Mouse (Mus musculus) ES-CJ7 (cell line): ENCODE data around the gene Dhx37.

Experiments
- DNase-seq: peaks from one replicate; pipeline ENCODE4 v3.0.0; 2011; ENCODE audit warnings: low read depth, low spot score

Dhx37 gene

DNA sequence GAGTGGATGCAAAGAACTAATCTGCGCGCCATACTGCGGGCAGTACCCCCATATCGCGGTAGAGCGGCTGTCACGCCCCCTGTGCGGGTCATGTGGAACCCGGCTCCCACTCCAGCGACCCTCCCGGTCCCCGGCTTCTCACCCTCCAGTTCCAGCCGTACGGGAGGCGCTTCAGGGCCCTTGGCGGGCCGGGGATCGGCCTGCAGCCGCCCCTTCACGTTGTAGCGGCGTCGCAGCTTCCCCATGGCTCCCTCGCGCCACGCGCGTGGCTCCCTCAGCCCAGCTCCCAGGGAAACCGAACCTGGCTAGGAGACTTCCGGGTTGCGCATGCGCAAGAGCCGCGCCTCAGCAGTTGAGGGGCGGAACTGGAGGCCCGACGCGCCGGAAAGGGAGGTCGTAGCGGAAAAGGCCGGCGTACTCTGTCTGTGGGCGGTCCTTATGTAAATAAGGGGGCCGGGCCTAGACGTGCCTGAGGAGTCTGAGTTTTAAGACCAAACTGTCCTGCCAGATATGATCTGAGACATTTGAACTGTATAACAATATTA is at the start of gene Dhx37:
Gene Dhx37, minus strand, starts transcription at position 329 of the 545 bp plus-strand sequence.
- DNase-seq: peak; percentile 98

DNA sequence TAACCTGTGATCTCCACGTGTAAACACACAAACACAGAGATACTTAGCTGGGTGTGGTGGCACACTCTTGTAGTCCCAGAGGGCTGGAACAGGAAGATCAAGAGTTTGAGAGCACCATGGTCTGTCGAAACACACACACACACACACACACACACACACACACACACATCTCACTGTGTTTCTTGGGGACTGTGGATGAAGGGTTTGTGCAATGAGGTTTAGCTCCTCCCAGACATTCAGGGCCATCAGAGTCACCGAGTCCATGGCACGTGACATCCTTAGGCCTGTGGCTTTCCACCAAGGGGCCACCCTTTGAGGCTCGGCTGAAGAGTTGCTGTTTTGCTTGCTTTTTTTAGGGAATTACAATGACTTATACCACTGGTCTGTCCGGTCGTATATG is 48.6 kb upstream of the Dhx37 start:
- no peak for DNase-seq

DNA sequence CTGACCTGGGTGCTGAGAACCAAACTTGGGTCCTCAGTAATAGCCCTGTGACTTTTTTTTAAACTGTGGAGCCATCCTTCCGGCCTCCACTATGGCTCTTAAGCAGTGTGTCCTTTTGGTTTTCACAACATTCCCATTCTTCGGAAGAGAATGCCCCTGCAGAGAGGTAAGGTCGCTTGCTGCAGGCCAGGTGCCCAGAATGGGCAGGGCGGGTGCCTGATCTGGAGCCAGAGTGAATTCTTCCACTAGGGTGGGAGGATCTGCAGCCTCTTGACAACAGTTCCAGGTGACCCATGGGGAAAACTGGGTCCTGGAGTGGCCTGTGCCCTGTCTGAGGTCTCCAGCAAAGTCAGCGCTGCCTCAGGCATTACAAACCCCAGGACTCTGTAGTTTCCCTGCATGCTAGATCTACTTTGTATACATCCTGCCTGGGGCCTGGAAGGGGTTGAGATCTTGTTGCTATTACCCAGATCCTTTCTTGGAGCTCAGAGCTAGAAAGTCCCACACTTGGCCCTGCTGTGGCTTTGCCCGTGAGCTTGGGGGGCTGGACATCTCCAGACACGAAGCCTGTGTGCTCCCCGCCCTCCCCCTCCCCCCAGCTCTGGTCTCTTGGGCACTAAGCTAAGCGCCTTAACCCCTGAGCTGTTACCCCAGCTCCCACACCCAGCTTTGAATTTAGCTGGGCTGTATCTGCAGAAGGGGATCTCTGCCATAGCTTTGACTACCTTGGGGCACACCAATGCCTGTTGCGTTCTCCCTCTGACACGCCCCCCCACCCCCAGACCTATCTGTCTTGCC is 46.7 kb upstream of the Dhx37 start:
- no peak for DNase-seq

DNA sequence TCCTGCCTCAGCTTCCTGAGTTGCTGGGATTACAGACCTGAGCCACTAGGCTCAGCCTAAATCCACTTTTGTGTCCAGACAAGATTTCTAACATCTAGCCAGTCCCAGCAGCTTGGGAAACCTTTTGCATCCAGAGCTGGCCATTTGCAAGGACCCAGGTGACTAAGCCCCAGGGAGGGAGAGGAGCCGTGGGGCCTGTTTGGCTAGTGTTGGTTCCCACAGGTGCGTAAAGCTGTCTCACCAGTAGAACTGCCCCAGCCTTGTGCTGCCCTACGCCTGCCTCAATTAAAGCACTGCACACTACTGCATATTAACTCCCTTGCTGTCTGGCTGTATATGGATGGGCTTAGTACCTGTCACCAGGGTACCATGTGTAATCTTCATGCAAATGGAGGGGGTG is 45.5 kb upstream of the Dhx37 start:
- no peak for DNase-seq

GRCm38 (mm10) chr5:125478037-125478436 is 44.1 kb upstream of the Dhx37 start:
- no peak for DNase-seq

GRCm38 (mm10) chr5:125477533-125477932 is 43.6 kb upstream of the Dhx37 start:
- no peak for DNase-seq

DNA sequence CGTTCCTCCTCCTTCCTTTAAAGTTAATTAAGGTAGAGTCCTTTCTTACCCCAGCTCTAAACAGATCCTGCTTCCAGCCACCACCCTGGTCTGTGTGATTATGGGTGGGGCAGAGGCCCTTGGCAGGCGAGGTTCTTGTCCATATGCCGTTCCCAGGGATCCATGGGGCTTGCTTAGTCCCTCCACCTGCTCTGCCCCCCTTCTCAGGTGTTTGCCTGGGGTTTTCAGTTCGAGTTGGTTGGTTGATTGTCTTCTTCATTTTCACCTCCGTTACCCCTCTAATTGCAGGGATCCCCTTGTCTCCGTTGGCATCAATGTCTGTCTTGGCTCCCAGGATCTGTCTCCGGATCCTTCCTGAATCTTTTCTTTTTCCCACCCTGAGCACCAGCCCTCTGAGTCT is 42.9 kb upstream of the Dhx37 start:
- DNase-seq: no peak

- DNase-seq: no peak
Observed at GRCm38 (mm10) chr5:125476286-125476625, 42.3 kb upstream of the Dhx37 start.

GRCm38 (mm10) chr5:125475601-125476285 is 41.8 kb upstream of the Dhx37 start, which contains the start of gene Aacs:
TSS of gene Aacs (plus strand) at chr5:125475814.
- peak; percentile 98 for DNase-seq

GRCm38 (mm10) chr5:125475030-125475429 is 41.1 kb upstream of the Dhx37 start:
- no peak for DNase-seq

GRCm38 (mm10) chr5:125472796-125473475 is 39.0 kb upstream of the Dhx37 start:
- DNase-seq: no peak

DNA sequence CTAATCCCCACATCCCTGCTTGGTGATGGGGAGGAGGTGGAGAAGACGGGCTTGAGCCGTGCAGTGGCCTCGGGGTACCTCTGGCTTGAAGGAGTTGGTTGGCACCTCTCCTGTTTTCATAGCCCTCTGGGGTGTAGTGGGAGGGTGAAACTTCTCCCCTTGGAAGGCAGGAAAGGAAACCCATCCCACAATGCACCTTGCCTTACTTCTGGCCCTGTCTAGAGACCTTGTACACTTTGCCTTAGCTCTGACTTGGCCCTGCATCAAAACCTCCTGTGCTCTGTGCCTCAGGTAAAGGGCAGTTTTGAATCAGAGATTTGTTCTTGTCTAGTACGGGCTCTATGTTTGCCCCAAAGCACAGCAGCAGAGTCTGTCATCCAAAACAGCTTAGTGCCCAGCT is 36.8 kb upstream of the Dhx37 start:
- no peak for DNase-seq

GRCm38 (mm10) chr5:125467261-125467660 is 33.3 kb upstream of the Dhx37 start:
- DNase-seq: no peak

- no peak for DNase-seq
Observed at GRCm38 (mm10) chr5:125466483-125466882, 32.6 kb upstream of the Dhx37 start.

GRCm38 (mm10) chr5:125465701-125466106 is 31.8 kb upstream of the Dhx37 start:
- DNase-seq: peak; percentile 99

DNA sequence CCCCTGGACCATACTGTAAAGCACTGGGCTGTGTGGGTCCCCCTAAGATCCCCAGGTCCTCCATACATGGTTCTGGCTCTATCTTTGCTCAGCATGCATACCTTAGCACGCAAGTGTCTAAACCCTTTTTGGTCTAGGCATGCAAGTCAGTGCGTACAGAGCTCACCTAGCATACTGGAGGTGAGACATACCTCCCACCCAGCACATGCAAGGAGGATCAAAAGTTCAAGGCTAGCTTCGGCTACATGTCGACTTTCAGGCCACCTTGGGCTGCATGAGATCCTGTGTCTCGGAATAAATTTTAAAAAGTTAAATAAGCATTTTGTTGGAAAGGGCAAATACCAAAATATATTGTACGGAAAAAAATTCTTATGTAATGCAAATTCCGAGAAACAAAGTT is 31.3 kb upstream of the Dhx37 start:
- no peak for DNase-seq

- DNase-seq: no peak
Observed at GRCm38 (mm10) chr5:125461868-125462445, 28.0 kb upstream of the Dhx37 start.

- no peak for DNase-seq
Observed at GRCm38 (mm10) chr5:125460574-125460973, 26.7 kb upstream of the Dhx37 start.

DNA sequence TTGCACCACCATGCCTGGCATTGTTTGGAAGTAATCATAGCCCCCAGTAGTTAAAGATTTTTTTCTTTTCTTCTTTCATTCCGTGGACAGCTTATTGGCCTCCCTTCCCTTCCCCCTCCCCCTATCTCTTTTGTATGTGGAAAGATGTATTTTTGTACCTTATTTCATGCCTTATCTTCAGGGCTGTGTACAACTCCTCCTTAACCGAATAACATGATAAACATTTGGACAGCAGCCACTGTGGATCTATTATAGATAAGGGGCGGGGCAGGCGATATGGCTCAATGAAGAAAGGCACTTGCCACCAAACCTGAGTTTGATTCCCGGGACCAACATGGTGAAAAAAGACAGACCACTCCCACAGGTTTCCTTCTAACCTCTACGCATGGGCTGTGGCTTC is 23.6 kb upstream of the Dhx37 start:
- DNase-seq: no peak

DNA sequence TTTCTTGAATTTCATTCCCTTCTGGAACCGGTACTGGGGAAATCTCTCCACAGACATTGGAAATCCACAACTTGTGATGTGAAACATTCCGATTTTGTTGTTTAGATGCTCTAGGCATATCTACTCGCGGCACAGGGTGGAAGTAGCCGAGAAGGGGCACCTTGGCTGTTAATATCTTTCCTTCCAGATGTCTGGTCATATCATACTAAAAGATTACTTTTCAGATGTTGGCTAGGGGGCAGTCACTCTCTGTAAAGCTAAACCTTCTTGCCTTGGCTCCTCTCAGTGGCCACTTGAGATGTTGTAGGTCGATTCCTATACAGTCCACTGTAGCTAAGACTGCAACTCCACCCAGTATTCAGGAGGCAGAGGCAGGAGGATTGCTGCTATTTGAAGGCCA is 22.2 kb upstream of the Dhx37 start:
- DNase-seq: no peak

DNA sequence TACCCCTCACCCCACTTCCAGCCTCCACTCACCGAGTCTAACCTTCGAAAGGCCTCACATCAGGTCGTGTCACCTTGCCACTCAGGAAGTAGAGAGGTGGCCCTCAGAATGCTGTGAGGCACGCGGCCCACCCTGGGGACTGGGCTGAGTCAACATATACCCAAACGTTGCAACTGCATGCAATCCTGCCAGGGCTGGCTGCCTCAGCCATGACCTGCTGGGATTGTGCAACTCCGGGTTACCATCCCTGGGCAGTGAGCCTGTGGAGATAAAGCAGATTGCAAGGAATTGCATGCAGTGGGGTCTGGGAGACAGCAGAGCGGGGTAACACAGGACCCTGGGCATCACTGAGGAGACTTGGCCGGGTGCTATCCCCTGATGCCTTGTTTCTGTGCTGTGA is 18.7 kb upstream of the Dhx37 start:
- no peak for DNase-seq

DNA sequence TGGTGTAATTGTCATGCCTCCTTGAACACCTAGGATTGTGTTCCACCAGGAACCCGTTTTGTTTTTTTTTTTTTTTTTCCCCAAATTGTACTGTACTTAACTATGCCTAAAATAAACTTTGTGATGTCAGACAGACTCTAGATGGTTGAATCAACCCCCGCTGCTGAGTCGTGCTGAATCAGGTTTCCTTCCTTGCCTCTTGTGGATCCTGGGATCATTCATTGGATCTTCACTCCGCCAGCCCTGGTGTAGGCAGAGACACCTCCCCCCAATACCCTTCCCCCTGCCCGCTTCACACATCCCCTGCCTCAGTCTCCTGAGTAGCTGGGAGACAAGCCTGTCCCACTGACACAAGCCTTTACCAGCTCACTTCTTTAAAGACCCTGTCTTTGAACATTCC is 15.4 kb upstream of the Dhx37 start:
- DNase-seq: no peak
